Mouse (Mus musculus) heart, embryonic 11.5 days (tissue): ENCODE measurements around the gene Enpep. TPM values are rescaled to one million over a fixed set of nuclear protein-coding genes. Genes with fewer than 3 reads are reported as not detected.

ENCODE experiments used
- ATAC-seq: fragments of 200-750 bp; cut with Nextera tagmentation; replicated peaks from 2 replicates; pipeline ENCODE4 v1.8.0; 2017; ENCODE audit warnings: moderate library complexity; ENCODE audit not compliant: insufficient number of reproducible peaks, low FRiP score, low TSS enrichment
- H3K27ac ChIP-seq: fragments of 300-500 bp; sonication (generic); 2 replicates; pipeline ENCODE4 v1.5.1; 2014; ENCODE audit warnings: mild to moderate bottlenecking, low read depth, low read length
- H3K27me3 ChIP-seq: fragments of 300-500 bp; sonication (generic); 2 replicates; pipeline ENCODE4 v1.6.1; 2014; ENCODE audit warnings: mild to moderate bottlenecking, low read length, mixed read lengths; ENCODE audit not compliant: control insufficient read depth, insufficient read depth
- H3K36me3 ChIP-seq: fragments of 300-500 bp; sonication (generic); 2 replicates; pipeline ENCODE4 v1.6.1; 2014; ENCODE audit warnings: mild to moderate bottlenecking, low read length, moderate library complexity, mixed read lengths; ENCODE audit not compliant: control insufficient read depth, insufficient read depth
- H3K4me1 ChIP-seq: fragments of 300-500 bp; sonication (generic); 2 replicates; pipeline ENCODE4 v1.6.1; 2014; ENCODE audit warnings: low read length; ENCODE audit not compliant: control insufficient read depth, insufficient read depth
- H3K4me2 ChIP-seq: fragments of 300-500 bp; sonication (generic); 2 replicates; pipeline ENCODE4 v1.6.1; 2014; ENCODE audit warnings: mild to moderate bottlenecking, moderate library complexity
- H3K4me3 ChIP-seq: fragments of 300-500 bp; sonication (generic); 2 replicates; pipeline ENCODE4 v1.5.1; 2014; ENCODE audit warnings: low read depth, low read length
- H3K9ac ChIP-seq: fragments of 300-500 bp; sonication (generic); 2 replicates; pipeline ENCODE4 v1.6.1; 2014; ENCODE audit warnings: mild to moderate bottlenecking, low read depth, low read length, moderate library complexity
- H3K9me3 ChIP-seq: fragments of 300-500 bp; sonication (generic); replicated peaks from 2 replicates; pipeline ENCODE4 v1.6.1; 2016; ENCODE audit warnings: low read length; ENCODE audit not compliant: control insufficient read depth
- WGBS: fragments of 180-500 bp; shearing (Covaris S2); extraction: QIAGEN DNeasy Blood & Tissue Kit; methylation state at CpG from one replicate; pipeline ENCODE4 v1.1.7; 2014; ENCODE audit not compliant: insufficient replicate concordance; 5-methylcytosine and 5-hydroxymethylcytosine counted together
- polyA plus RNA-seq: library from polyadenylated mRNA; unstranded; fragments of >200 nt; fragmentation: Nextera tagmentation; extraction: Ambion mirVana; gene quantifications from 2 replicates; pipeline ENCODE4 v1.2.1, GENCODE M21; 2014

Enpep gene
- polyA plus RNA-seq = 12.9 and 14.0 TPM in 2 replicates

DNA sequence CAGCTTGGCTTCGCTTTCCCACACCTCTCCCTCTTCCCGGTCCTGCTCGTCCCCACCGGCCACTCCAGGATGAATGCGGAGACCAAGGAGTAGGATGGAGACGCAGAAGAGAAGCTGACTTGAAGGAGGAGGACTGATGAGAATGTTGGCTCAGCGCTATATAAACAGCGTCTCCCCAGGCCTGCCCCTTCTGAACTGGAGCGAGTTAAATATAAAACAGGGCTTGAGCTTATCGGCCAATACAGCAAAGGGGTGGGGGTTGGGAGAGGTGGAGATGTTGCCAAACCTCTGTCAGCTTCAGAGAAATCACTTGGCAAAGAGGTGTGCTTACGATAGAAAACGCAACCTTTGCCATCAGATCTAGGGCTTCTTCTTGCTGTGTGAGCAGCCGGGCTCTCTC is at the start of gene Enpep:
Gene Enpep (minus strand): TSS at position 135 of the 400 bp plus-strand sequence.
- H3K9me3 ChIP-seq = no peaks in the 10 kb centered on the region
- H3K4me3 ChIP-seq = peak within 1 kb of the TSS; percentile 37
- peak within 1 kb of the TSS; percentile 49 for H3K9ac ChIP-seq
- H3K27ac ChIP-seq = no peak within 1 kb of the TSS; the same call in 1 of the 2 replicates
- no peak for ATAC-seq
- WGBS = 26% methylated on average over 13 of the region's 13 CpGs
- H3K4me2 ChIP-seq = peak within 1 kb of the TSS; percentile 65
- H3K36me3 ChIP-seq = no peaks in the 10 kb centered on the region
- peaks cover 10% of the 10 kb centered on the region for H3K4me1 ChIP-seq
- no peaks in the 10 kb centered on the region for H3K27me3 ChIP-seq

GRCm38 (mm10) chr3:129379109-129379508 is 46.6 kb upstream of the Enpep start:
- H3K9ac ChIP-seq = no peak overlapping the region
- 78% methylated on average over 3 of the region's 3 CpGs for WGBS
- no peak overlapping the region for H3K27ac ChIP-seq
- no peaks in the 10 kb centered on the region for H3K4me1 ChIP-seq
- H3K4me2 ChIP-seq = no peak overlapping the region
- H3K9me3 ChIP-seq = no peaks in the 10 kb centered on the region
- no peaks in the 10 kb centered on the region for H3K36me3 ChIP-seq
- H3K27me3 ChIP-seq = no peaks in the 10 kb centered on the region
- no peak overlapping the region for H3K4me3 ChIP-seq
- ATAC-seq = no peak

DNA sequence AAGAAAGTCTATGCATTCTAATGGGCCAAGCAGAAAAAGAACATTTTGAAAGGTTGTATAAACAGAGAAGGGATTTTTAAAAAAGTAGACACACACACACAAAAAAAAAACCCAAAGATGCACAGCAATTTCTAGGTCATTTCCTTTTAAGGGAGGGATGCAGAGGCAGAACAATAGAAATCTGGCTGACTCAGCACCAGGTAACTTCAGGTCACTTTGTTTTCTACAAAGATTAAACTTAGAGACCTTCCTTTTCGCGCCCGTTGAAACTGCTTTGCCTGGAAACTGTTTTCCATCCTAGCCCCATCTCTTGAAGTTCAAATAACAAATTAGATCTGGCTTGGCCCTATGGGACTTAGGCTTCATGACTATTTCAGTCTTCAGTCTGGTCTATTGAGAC is 42.6 kb upstream of the Enpep start:
- no peaks in the 10 kb centered on the region for H3K4me1 ChIP-seq
- H3K27me3 ChIP-seq = no peaks in the 10 kb centered on the region
- no peak overlapping the region for H3K9ac ChIP-seq
- H3K9me3 ChIP-seq = no peaks in the 10 kb centered on the region
- H3K36me3 ChIP-seq = no peaks in the 10 kb centered on the region
- no peak overlapping the region for H3K4me3 ChIP-seq
- no peak overlapping the region for H3K27ac ChIP-seq
- no peak overlapping the region for H3K4me2 ChIP-seq
- no peak for ATAC-seq
- 76% methylated on average over 3 of the region's 3 CpGs for WGBS

DNA sequence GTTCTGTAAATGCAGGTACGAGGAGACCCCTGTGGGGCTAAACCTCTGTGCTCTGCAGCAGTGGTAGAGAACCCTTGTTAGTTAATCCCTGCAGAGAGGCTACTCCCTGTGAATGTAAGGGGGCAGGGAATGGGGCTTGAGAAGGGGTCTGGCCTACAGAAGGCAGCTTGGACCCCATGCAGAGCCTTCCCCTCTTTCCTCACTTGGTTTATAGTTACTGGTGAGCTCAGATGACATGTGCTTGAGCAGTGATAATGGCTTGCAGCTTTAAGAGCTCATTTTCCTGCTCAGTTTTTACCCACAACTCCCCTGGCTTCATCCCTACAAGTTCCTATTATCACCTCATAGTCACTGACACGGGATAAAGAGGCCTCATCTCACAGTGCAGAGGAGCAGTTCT is 40.6 kb upstream of the Enpep start:
- Histone ChIP-seq H3K9me3 (no peaks in the 10 kb centered on the region), H3K4me1 (no peaks in the 10 kb centered on the region), H3K4me3 (no peak overlapping the region), H3K4me2 (no peak overlapping the region), H3K27ac (no peak overlapping the region), H3K9ac (no peak overlapping the region), H3K27me3 (no peaks in the 10 kb centered on the region), H3K36me3 (no peaks in the 10 kb centered on the region)
- no peak for ATAC-seq
- 30% methylated on average over 2 of the region's 2 CpGs for WGBS

DNA sequence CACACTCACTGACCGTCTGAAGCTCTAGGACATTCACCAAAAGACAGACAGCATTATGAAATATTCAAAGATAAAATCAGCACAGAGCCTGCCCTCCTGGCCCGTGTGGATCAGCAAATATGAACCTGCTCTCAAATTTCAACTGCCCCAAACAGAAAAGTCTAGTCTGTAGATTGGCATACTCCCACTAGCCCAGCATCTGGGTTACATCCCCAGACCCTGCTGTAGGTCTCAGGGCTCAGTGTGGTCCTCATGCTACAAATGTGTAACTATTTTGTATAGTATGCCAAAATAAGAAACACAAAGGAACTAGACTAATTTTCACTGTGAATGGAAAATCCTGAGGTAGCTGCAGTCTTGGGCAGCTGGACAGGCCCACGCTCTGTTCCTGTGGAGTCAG is 37.0 kb upstream of the Enpep start:
- Histone ChIP-seq H3K4me1 (no peaks in the 10 kb centered on the region), H3K36me3 (no peaks in the 10 kb centered on the region), H3K4me3 (no peak overlapping the region), H3K4me2 (no peak overlapping the region), H3K27ac (no peak overlapping the region), H3K9ac (no peak overlapping the region), H3K27me3 (no peaks in the 10 kb centered on the region), H3K9me3 (no peaks in the 10 kb centered on the region)
- 72% methylated on average over 3 of the region's 3 CpGs for WGBS
- no peak for ATAC-seq

DNA sequence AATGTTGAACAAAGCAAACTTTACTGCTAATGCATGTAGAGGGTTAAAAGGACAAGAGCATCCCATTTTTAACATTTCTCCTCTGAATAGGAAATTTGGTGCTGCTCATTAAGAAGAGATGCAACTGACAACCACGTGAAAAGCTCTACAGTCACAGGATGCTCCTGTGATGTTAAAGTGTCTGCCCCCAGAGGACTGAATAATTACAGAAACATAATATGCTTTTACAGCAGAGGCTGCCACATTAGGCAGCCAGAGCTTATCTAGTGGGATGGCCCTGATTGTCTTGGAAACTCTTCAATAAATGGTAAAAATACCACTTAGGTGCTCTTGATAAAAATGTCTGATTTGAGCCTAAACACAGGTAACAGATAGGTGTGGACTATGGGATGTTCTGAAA is 33.4 kb upstream of the Enpep start:
- Histone ChIP-seq H3K4me1 (no peaks in the 10 kb centered on the region), H3K27me3 (no peaks in the 10 kb centered on the region), H3K9me3 (no peaks in the 10 kb centered on the region), H3K36me3 (no peaks in the 10 kb centered on the region), H3K9ac (no peak overlapping the region), H3K27ac (no peak overlapping the region), H3K4me2 (no peak overlapping the region), H3K4me3 (no peak overlapping the region)
- 67% methylated on average over 1 of the region's 1 CpGs for WGBS
- ATAC-seq = no peak

DNA sequence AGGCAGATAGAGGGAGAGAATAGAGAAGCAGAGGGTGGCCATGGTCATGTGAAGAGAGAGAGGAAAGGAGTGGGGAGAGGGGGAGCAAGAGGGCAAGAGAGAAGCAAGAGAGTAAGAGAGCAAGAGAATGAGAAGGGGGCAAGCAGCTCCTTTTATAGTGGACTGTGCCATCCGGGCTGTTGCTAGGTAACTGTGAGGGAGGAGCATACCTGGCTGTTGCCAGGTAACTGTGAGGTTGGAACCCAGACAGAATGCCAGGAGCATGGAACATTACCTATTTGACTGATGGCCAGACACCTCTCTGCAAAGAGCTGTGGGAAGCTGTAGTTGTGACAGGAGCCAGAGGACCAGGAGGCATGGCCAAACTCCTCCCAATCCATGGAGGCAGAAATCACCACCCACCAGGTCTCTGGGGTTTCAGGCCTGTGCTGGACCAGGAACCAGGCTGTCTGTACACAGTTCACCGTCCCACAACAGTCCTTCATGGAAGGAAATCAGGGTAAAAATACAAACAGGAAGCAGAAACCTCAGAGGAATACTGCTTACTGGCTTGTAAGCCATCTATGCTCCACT is 32.4 kb upstream of the Enpep start:
- Histone ChIP-seq H3K4me3 (no peak overlapping the region), H3K36me3 (no peaks in the 10 kb centered on the region), H3K9ac (no peak overlapping the region), H3K27ac (no peak overlapping the region), H3K4me2 (no peak overlapping the region), H3K27me3 (no peaks in the 10 kb centered on the region), H3K4me1 (no peaks in the 10 kb centered on the region), H3K9me3 (no peaks in the 10 kb centered on the region)
- no peak for ATAC-seq
- 79% methylated on average over 2 of the region's 2 CpGs for WGBS

DNA sequence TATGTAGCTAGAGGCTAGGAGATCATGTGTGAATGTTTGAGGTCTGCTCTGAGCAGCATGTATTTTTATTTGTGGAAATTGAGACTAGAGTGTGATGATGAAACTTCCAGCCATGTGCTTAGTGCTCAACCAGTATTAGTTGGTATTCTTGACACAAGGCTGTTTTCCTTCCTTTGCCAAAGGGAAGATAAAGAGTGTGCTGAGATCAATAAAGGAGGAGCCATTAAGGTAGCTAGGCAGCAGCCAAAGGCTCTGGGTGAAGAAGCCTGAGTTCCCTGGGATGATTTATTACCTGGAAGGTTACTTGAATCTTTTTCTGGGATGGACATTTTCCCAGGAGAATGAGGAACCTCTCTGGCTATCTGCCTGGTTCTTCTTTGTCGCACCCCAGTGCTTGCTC is 30.9 kb upstream of the Enpep start:
- Histone ChIP-seq H3K27ac (no peak overlapping the region), H3K36me3 (no peaks in the 10 kb centered on the region), H3K4me3 (no peak overlapping the region), H3K27me3 (no peaks in the 10 kb centered on the region), H3K4me1 (no peaks in the 10 kb centered on the region), H3K9me3 (no peaks in the 10 kb centered on the region), H3K9ac (no peak overlapping the region), H3K4me2 (no peak overlapping the region)
- 90% methylated on average over 1 of the region's 1 CpGs for WGBS
- no peak for ATAC-seq

DNA sequence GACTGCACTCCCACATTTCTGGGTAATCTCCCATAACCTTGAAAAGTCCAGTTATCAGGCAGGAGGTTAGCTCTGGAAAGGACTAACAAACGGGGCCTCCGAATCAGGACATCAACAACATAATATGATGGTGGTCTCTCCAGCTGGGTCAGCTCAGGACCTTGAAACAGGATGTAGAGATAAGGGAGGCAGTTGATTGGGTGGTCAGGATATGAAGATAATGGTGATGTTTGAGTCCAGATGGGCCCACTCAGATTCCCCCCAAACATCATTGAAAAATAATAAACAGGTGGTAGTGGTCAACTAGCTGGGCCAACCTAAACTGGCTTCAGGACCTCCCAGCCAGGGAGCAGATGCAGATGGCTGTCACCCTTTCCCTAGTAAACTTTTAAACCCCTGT is 25.6 kb upstream of the Enpep start:
- H3K36me3 ChIP-seq = no peaks in the 10 kb centered on the region
- no peaks in the 10 kb centered on the region for H3K4me1 ChIP-seq
- no peak overlapping the region for H3K27ac ChIP-seq
- no peak for ATAC-seq
- no peak overlapping the region for H3K4me2 ChIP-seq
- H3K27me3 ChIP-seq = no peaks in the 10 kb centered on the region
- 63% methylated on average over 2 of the region's 2 CpGs for WGBS
- H3K9me3 ChIP-seq = no peaks in the 10 kb centered on the region
- H3K4me3 ChIP-seq = no peak overlapping the region
- no peak overlapping the region for H3K9ac ChIP-seq
